Mouse (Mus musculus) adrenal gland, adult 2 months (tissue): Measurements from ENCODE around the gene Wwc1. TPM values are rescaled to one million over a fixed set of nuclear protein-coding genes. Genes with fewer than 3 reads are reported as not detected.
A peak's percentile ranks its signal among the peaks of the same experiment; 100 is the strongest.
"Not testable (repeated sequence)": the region's sequence is repeated elsewhere in the genome, so short reads cannot be mapped to it uniquely, and the experiment has no call there.

Source experiments
- DNase-seq: peaks from one replicate; pipeline ENCODE4 v3.0.0; 2021
- polyA plus RNA-seq: library from polyadenylated mRNA; depleted of rRNA; stranded (reverse); fragments of >200 nt; gene quantifications from 2 replicates; pipeline ENCODE4 v1.2.3, GENCODE M21; 2012
- total RNA-seq, 2 experiments: library from RNA; stranded (reverse); gene quantifications; 2 replicates each; pipeline ENCODE4 v1.2.3; 2021

The Wwc1 gene
- total and polyA plus RNA-seq, 3 experiments: 35.2 to 88.3 (median 81.6) TPM

DNA sequence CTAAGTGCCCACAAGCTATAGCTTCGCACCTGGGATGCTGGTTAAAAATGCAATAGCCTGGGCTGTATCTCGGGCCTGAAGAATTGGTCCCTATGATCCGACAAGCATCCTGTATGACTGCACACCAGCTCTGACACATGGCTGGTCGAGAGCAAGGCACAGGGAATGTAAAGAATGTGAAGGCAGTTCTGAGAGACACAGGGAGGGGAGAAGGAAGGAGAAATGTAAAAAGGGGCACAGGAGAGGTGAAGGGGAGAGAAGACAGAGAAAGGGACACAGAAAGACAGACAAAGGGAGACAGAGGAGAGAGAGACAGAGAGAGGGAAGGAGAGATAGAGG, 101.8 kb downstream of the Wwc1 start:
- no peak for DNase-seq

DNA sequence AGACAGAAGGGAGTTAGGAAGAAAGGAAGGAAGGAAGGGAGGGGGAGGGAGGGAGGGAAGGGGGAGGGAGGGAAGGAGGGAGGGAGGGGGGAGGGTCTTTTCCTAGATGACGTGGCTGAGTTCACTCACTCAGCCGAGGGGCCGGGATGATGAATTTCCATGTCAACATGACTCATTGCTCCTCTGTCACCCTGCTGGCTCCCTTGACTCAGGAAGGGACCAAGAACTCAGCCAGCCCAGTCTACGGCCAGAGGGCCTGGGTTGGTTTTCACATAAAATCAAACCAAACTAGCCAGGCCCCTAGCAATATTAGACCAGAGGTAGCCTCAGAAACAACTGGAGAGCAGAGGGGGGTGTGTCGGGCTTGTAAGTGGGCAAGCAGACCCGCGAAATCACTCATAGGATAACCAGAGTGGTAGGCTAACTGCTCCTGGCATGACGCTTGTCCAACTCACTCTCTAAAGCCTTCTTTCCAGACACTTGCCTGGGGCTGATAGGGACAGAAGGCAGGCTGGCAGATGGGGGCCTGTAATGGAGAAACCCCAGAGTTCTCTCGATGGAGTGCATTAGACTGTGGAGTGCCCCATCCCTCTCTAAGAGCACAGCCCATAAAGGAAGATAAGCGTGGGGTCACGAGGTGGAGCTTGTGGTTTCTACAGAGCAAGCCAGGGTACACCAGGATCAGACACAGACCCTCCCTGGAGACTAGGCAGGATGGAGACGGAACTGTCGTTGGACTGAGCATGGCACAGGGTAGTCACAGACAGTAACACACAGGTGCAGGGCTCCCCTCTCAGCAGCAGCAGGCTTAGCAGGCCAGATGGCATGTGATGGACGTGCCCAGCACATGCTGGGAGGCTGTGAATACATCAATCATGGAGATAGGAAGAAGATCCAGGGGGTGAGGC, 102.4 kb downstream of the Wwc1 start:
- DNase-seq: peak; percentile 50

DNA sequence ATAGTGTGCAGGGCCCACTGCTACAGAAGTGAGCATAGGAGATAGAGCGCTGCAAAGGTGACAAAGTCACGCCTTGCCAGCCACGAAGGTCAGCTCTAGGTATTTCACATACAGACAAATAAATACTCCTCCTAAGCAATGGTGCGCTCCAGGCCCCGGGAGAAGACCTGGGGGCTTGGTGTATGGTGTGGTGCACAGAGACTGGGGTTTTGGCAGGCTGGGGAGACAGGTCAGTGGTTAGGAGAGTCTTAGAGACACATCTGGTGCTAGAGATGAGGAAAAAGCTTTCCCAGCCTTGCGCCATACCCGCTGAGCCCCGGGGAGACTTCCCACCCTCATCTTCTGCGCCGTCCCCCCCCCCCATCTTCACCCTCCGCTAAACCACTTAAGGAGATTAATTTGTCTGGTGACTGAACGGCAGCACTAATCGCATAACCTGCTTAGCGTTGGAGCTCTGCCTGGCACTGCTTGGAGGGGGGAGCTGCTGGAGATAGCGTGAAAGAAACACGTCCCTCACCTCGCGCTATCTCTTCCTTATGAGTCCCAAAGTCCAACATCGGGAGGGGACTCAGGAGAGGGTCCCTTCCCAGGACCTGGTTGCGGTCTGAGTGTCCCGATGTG, 106.6 kb downstream of the Wwc1 start:
- no peak for DNase-seq

DNA sequence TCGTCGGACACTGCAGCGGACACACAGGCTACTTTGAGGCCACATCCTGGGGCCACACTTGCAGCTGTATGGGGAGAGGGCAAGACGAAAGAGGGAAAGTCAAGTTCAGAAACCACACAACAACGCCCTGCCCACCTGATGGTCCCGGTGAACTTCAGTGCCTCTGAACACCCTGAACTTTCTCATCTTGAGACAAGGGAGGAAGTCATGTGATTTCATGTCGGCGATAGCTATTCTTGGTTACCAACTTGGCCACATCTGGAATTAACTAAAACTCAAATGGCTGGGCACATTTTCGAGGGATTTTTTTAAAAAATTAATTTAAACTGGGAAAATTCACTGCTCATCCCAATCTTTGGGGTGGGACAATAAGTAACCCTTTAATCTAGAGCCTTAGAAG, 109.4 kb downstream of the Wwc1 start:
- no peak for DNase-seq

DNA sequence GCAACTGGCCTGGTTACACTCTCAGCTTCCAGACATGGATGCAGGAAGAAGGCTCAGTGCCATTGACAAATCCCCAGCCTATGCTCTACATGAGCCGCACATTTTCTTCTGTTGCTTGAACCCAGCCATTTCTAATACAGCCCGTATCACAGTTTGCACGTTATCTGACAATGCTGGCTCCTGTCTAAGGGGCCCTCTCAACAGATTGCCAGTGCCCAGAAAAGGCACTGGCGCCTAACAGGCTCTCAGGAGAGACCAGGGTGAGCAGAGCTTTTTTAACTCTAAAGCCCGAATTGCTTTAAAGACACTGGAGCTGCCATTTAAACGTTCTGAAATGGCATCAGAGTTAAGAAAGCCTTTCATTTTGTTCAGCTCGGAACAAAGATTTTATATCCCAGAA, 114.2 kb downstream of the Wwc1 start:
- no peak for DNase-seq

DNA sequence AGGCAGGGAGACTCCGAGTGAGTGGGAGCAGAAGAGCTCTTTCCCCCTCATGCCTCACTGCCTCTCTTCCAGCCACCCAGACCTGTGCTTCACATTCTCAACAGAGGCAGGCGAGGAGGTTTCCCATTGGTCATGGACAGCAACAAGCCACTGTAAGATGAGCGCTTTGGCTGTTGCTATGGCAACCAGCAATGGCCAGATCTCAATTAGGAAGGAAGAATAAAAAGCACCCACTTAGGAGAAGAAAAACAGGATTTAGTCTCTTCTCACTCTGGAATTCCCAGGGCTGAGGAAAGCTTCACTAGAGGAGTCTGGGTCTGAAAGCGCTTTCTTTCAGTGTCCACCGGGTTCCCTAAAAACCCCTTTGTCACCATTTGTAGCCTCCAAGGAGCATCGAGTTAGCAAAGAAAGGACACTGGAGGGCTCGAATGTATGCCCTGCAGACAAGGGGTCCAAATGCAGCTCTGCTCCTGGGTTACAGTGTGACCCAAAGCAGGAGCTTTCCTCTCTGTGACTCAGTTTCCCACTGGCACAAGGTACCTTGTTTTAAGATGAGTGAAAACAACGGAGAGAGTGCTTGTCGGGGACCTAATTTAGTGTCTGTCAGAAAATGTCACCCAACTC, 115.2 kb downstream of the Wwc1 start:
- DNase-seq: no peak

DNA sequence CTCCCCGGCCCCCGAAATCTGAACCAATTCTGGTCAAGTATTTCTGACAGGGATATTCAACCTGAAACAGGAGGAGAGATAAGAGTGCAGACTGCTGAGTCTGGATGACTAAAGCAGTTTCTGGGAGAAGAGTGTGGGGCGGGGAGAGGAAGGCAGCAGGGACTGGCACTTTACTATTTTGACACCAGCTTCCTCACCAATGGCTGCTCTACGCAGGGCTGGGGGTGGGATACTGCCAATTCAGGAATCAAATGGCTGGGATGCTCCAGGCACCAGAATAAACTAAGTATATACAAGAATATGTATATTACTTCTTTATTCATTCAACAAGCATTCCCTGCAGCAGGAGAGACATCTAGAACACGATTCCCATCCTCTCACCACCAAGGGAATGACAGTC, 116.7 kb downstream of the Wwc1 start:
- no peak for DNase-seq

DNA sequence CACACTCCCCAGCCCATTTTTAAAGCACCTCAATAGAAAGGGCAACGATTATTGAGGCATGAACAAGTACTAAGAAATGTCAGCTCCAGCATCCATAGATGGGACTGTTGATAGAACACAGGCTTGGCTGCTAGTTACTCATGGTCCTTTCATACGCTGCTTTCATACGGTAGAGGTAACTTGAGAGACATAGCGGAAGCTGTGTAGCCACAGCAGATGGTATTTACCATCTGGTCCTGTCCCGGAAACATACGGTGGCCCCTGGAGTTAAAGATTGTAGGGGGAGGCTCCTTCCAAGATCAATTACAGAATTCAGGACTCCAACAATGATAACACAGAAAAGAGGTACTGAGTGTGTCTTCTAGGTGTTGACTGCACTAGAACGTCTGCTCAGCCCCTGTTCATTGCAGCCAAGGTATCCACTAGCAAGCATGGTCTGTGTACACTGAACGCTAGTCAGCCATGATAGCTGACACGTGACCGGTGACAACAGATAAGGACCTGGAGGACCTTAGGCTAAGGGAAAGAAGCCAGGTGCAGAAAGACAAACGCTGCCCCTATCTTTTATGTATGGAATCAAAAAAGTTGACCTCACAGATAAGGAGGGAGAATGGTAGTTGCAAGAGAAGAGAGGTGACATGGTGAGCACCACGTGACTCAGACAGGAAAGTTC, 122.8 kb downstream of the Wwc1 start:
- DNase-seq: no peak

DNA sequence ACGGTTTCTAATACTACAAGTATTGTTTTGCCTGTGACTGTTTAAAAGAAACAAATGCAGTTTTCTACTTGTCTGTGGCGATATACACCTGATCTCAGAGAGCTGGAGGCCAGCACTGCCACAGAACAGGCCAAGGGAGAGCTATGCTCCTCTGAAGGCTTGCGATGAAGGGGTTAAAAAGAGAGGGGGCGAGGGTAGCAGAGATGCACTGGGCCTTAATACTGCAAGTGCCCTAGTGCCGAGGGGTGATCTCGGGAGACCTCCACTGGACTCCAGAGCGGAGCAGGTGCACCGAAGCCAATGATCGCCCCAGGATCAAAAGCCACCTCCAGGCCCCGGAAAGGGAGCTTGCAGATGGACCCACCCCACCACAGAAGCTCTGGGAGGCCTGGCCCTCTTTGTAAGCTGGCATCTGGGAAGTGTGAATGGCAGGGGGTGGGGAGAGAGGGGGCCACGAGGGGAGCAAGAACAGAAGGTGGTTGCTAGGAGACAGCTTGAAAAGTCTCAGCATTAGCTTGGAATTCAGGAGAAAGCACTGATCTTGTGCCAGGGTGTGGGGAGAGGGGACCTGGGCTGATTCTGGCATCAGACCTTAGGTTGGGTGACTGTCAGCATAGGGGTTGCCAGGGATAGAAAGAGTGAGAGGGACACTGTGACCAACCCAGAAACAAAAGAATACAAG, 123.8 kb downstream of the Wwc1 start:
- no peak for DNase-seq

DNA sequence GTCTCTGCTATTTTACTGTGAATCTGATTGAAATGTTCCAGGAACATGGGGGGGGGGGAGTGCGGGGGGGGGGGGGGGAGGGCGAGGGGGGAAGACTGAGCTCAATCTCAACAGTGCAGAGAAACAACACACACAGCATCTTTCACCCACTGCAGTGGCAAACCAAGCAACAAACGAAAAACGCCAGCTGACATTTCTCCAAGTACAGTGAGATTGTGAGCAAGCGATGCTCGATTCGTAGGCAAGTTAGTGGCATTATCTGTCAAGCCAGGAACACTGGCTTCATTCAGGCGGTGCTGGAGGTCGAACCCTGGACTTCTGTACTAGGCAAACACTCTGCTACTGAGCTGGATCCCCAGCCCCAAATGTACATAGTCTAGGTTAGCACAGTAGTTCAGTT, 124.8 kb downstream of the Wwc1 start:
- DNase-seq: no peak

DNA sequence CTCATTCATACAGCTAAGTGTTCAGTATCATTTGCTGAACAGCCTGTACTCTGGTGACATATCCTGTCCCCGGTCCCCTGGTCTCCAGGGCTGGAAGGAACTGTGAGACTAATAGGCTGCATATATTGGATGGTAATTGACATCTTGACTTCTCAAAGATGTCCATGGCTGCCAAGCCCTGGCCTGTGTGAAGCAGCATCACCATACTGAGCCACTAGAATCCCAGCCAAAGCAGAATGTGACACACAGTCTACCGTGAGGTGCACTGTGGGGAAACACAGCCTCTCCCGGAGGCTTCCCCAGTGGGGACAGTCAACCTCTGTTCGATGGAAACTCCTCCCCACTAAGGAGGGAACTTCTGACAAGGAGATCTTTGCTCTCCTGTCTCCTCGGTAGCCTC, 125.4 kb downstream of the Wwc1 start:
- no peak for DNase-seq

DNA sequence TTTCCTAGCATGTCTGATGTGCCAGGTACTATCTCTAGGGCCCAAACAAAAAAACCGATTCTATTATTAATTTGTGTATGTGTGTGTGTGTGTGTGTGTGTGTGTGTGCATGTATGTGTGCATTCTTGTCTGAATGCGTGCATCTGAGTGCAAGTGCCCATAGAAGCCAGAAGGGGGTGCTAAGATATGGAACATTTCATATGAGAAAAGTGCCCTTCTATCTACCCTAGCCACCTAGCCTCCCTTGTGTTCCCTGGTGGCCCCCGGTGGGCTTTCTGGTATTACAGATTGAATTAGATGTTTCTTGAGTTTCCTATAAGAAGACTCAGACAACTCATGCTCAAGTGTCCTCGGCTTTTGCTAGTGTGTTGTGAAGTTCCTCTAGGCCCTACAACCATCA, 126.7 kb downstream of the Wwc1 start:
- no peak for DNase-seq

DNA sequence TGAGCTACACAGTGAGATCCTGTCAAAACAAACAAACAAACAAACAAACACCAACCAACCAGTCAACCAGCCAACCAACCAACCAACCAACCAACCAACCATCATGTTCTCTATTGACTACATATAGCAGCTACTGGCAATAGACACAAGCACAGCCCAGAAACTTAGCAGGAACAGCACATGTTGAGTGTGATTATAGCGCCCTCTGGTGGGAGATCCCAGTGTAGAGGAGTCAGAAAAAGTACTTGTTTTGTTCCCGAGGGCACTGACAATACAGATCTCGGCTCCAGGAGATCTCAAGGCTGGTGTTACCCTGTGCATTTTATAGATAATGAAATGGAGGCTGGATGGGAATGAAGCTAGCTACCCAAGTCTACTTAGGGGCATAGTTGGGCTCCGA, 127.6 kb downstream of the Wwc1 start:
- peak; percentile 35 for DNase-seq

DNA sequence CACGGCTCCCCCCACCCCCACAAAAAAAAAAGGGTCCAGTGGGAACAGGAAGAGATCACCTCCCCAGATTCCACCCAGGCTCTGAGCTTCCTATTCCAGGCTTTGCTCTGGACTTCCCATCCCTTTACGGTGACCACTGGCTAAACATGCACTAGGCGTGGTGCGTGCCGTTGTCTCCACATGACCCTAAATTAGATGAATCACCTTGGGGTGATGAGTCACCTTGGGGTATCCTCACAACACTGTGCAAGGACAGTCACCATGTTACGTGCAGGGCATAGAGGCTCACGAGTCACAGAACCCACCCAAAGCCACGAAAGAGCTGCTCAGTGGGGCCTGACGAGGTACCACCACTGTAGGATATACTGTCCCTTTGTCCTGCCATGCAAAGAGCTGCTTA, 136.0 kb downstream of the Wwc1 start:
- peak; percentile 71 for DNase-seq

DNA sequence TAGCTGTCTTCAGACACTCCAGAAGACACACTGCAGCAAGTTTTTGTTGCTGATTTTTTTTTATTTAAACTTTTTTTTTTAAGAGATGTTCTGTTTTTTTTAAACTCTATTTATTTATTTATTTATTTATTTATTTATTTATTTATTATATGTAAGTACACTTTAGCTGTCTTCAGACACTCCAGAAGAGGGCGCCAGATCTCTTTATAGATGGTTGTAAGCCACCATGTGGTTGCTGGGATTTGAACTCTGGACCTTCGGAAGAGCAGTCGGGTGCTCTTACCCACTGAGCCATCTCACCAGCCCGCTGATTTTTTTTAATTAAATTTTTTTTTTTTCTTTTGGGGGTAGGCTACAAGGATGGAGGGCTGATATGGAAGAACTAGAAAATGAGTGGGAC, 137.8 kb downstream of the Wwc1 start:
- not testable (repeated sequence) for DNase-seq

DNA sequence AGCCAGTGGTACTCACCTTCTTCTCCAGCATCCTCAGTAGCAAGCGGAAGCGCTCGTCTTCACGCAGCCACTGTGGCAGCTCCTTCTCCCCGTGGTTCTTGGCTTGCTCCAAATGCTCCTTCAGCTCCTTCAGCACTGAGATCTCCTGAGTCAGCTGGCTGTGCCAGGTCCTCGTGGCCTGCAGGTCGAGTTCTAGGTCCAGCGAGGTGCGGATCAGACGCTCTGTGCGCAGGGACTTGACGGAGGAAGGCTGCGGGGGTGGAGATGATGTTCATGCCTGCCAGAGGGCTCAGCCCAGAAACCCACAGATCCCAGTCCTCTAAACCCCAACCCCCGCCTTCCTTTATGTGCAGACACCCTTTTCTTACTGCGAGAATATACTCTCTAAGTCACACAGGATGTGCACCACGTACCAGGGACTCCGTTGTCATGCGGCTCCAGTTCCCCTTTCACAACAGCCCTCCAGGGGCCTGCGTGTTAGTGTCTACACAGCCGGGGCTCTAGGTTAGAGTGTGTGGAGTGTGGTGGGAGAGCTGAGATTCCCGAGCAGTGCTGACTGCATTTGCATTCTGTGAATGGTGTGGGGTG, 138.5 kb downstream of the Wwc1 start:
- no peak for DNase-seq

DNA sequence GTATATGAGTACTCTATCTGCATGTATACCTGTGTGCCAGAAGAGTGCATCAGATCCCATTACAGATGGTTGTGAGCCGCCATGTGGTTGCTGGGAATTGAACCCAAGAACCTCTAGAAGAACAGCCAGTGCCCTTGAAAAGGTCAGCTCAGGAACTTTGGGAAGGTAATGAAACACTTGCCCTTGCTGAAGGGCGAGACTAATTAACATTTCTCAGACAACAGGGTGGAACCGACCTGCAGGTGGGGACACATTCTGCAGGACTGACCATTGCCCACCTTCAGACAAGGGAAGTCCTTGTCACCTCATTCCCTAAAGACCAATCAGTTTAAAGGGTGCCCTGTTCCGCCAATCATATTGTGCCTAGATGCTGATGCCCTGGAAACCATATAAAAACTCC, 139.5 kb downstream of the Wwc1 start:
- DNase-seq: not testable (repeated sequence)

DNA sequence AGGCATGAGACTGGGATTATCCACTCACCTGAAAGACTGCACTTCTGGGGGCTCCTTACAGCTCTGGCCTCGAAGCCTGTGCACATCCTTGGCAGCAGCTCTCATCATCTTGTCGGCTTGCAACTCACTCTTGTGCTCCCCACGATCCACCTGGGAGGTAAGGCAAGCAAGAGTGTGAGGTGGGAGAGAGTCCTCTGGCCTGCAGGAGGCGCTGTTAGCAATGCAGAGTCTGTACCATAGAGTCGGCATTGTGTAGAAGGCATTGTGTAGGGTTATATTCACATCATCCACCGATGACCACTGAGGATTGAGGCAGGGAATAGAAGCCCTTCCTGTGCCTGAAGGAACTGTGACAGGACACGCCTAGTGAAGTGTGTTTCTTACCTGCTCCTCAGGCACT, 140.0 kb downstream of the Wwc1 start:
- no peak for DNase-seq

DNA sequence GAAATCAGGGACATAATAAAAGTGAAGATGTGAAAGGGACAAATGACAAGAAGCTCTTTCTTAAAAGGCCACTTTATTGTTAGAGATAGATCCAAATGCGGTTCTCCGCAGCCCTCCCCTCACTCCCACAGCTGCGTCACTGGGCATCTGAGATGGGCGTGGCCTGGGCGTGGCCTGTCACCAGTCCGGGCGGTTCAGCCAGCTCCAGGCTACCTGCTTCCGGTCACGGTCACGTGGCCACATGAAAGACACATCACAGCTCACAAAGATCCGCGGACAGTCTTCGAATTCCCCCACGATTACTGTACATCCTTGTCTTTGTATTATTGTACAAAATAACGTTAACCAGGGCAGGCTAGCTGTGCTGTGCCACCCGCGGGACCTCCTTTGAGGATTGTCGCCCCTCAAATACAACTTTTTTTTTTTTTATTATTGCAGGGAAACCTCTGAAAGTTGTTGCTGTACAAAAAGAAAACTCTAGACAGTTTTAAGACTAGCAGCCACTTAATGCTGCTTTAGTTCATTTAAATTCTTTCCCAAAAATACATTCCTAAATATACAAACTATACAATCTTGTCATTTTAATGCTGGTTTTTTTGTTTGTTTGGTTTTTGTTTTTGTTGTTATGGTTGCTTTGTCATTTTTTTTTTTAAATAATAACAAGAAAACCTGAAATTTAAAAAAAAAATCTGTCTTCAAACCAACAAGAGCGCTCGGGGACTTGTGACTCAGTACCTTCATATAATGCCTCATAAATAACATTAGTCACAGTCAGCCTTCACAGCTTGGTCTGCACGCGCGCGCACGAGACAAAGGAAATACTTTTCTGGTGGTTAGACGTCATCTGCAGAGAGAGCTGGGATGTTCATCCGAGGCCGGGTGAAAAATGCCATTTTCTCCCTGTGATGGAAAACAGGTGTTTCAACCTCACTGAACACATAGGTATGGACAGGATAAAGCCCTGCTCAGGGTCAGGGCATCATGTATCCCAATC, 141.7 kb downstream of the Wwc1 start:
- DNase-seq: peak; percentile 95
